ENCODE assay signal across 22 mouse cellular contexts in the genomic region with DNA sequence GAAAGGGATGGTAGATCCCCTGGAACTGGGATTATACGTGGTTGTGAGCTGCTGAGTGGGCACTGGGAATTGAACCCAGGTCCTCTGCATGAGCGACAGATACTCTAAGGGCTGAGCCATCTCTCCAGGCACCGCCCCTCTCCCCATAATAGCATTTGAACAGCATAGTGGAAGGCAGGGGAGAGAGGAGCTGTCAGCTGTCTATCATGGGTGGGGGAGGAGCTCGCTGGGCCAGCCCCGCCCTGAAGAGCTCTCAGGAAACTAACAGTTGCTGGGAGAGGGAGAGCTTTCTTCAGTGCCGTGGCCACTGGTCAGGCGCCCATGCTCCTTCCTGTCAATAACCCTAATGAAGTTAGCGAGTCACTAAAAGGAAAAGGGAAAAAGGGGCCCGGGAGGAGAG. TPM values are rescaled to one million over a fixed set of nuclear protein-coding genes. Genes with fewer than 3 reads are reported as not detected.
A peak's percentile ranks its signal among the peaks of the same experiment; 100 is the strongest.
DNase-seq lines count a peak whose midpoint lies in the region; ATAC-seq and TF ChIP-seq lines count a peak whose summit lies in the region.
"Had no signal": no experiment of that assay in that cellular context is flagged by ENCODE, and none has a peak within 500 bp of the region (broad histone marks: within the 10 kb centered on the region; RNA-seq: fewer than 3 reads in every experiment).

No protein-coding gene starts in this region.

- no peak for ATAC-seq in hindbrain, embryonic 11.5 days (ENCODE audit: low FRiP score)
- ATAC-seq in hindbrain, embryonic 16.5 days: no peak
- ATAC-seq in midbrain, embryonic 13.5 days: 0 out of 2 replicates have a peak, but pooled peaks have one; percentile 20
- ATAC-seq in midbrain, embryonic 15.5 days (replicated peaks): no peak
- ATAC-seq: forebrain, embryonic 15.5 days; hindbrain, postnatal 0 days had no signal

- DNase-seq in hindbrain, embryonic 11.5 days (ENCODE audit: low spot score): peak; percentile 29
- DNase-seq in ES-E14 (ENCODE audit: low read depth, low spot score): peak; percentile 48
- DNase-seq in ovary, postnatal 14 days (ENCODE audit: low spot score): no peak
- DNase-seq: adrenal gland, postnatal 10 days; cerebellum, adult 11 months; cerebellum, adult 8-10 months; cerebellum, postnatal 14 days; embryo, embryonic 11 days; gastrocnemius, postnatal 10 days; heart, adult 18-20 months; heart, postnatal 10 days had no signal

- 47% methylated on average over 9 of the region's 9 CpGs for WGBS in hindbrain, embryonic 11.5 days
- 49% methylated on average over 9 of the region's 9 CpGs for WGBS in hindbrain, embryonic 16.5 days
- 50% methylated on average over 9 of the region's 9 CpGs for whole genome bisulfite sequencing in midbrain, embryonic 13.5 days
- 55% methylated on average over 9 of the region's 9 CpGs for WGBS in midbrain, embryonic 15.5 days

- H3K27me3 ChIP-seq in hindbrain, embryonic 11.5 days (ENCODE audit: control insufficient read depth, insufficient read depth, low read length): no peaks in the 10 kb centered on the region
- no peaks in the 10 kb centered on the region for H3K27me3 ChIP-seq in hindbrain, embryonic 16.5 days (replicated peaks; ENCODE audit: control insufficient read depth, insufficient read depth, low read length)
- H3K27me3 ChIP-seq in midbrain, embryonic 13.5 days: no peaks in the 10 kb centered on the region
- H3K27me3 ChIP-seq in midbrain, embryonic 15.5 days (replicated peaks): no peaks in the 10 kb centered on the region
- H3K27me3 ChIP-seq: embryonic facial prominence, embryonic 15.5 days; forebrain, embryonic 15.5 days had no signal

- in situ Hi-C loops in ES-E14 (cut with MboI; ENCODE audit: low sequenced_read_pairs in 2 of 2, unreplicated experiment in 2 of 2): no loop called here

- H3K9me3 ChIP-seq in hindbrain, embryonic 11.5 days (ENCODE audit: control insufficient read depth, low read length): no peaks in the 10 kb centered on the region
- H3K9me3 ChIP-seq in hindbrain, embryonic 16.5 days (ENCODE audit: control insufficient read depth, low read length): no peaks in the 10 kb centered on the region
- no peaks in the 10 kb centered on the region for H3K9me3 ChIP-seq in midbrain, embryonic 13.5 days
- H3K9me3 ChIP-seq in midbrain, embryonic 15.5 days: no peaks in the 10 kb centered on the region
- no peaks in the 10 kb centered on the region for H3K9me3 ChIP-seq in ES-E14 (ENCODE audit: control insufficient read depth, insufficient read depth, low read depth, low read length)
- H3K9me3 ChIP-seq: embryonic facial prominence, embryonic 15.5 days; forebrain, embryonic 10.5 days; forebrain, embryonic 15.5 days; heart, embryonic 10.5 days had no signal

- no peak overlapping the region for H3K27ac ChIP-seq in hindbrain, embryonic 11.5 days (ENCODE audit: low read depth, low read length)
- no peak overlapping the region for H3K27ac ChIP-seq in hindbrain, embryonic 16.5 days (ENCODE audit: low read depth, low read length)
- no peak overlapping the region for H3K27ac ChIP-seq in midbrain, embryonic 13.5 days
- H3K27ac ChIP-seq in midbrain, embryonic 15.5 days: no peak overlapping the region
- no peak overlapping the region for H3K27ac ChIP-seq in ES-E14 (ENCODE audit: insufficient read depth, low read depth, low read length, poor library complexity, severe bottlenecking)
- H3K27ac ChIP-seq: embryonic facial prominence, embryonic 15.5 days; forebrain, embryonic 10.5 days; forebrain, embryonic 15.5 days; heart, embryonic 10.5 days; hindbrain, postnatal 0 days had no signal

- H3K36me3 ChIP-seq in hindbrain, embryonic 11.5 days (ENCODE audit: control insufficient read depth, insufficient read depth, low read length): no peaks in the 10 kb centered on the region; the same call in 1 of the 2 replicates
- H3K36me3 ChIP-seq in hindbrain, embryonic 16.5 days (ENCODE audit: control insufficient read depth, insufficient read depth, low read length): peaks cover 22% of the 10 kb centered on the region
- H3K36me3 ChIP-seq in midbrain, embryonic 13.5 days: peaks cover 68% of the 10 kb centered on the region
- peaks cover 21% of the 10 kb centered on the region; the same call in 1 of the 2 replicates for H3K36me3 ChIP-seq in midbrain, embryonic 15.5 days (replicated peaks)
- peaks cover 2% of the 10 kb centered on the region; the same call in 1 of the 2 replicates for H3K36me3 ChIP-seq in ES-E14 (ENCODE audit: control insufficient read depth, insufficient read depth, low read length, poor library complexity, severe bottlenecking)

- H3K4me3 ChIP-seq in hindbrain, embryonic 11.5 days (ENCODE audit: low read depth, low read length): no peak overlapping the region
- H3K4me3 ChIP-seq in hindbrain, embryonic 16.5 days (ENCODE audit: low read length): no peak overlapping the region
- H3K4me3 ChIP-seq in midbrain, embryonic 13.5 days (replicated peaks): no peak overlapping the region
- H3K4me3 ChIP-seq in midbrain, embryonic 15.5 days: no peak overlapping the region
- H3K4me3 ChIP-seq in ES-E14 (ENCODE audit: insufficient read depth in 1 of 2, low read depth in 1 of 2, low read length in 2 of 2, poor library complexity in 1 of 2, severe bottlenecking in 1 of 2): no peak overlapping the region
- H3K4me3 ChIP-seq: embryonic facial prominence, embryonic 15.5 days; erythroblast, embryonic 14.5 days; forebrain, embryonic 10.5 days; forebrain, embryonic 15.5 days; heart, embryonic 10.5 days had no signal

- no peak overlapping the region for H3K4me2 ChIP-seq in hindbrain, embryonic 11.5 days (replicated peaks; ENCODE audit: low read depth, low read length)
- H3K4me2 ChIP-seq in hindbrain, embryonic 16.5 days (ENCODE audit: low read length): no peak overlapping the region
- H3K4me2 ChIP-seq in midbrain, embryonic 13.5 days (replicated peaks): no peak overlapping the region
- no peak overlapping the region for H3K4me2 ChIP-seq in midbrain, embryonic 15.5 days
- H3K4me2 ChIP-seq: embryonic facial prominence, embryonic 15.5 days; forebrain, embryonic 15.5 days had no signal

- H3K9ac ChIP-seq in hindbrain, embryonic 11.5 days (ENCODE audit: low read depth, low read length): no peak overlapping the region
- H3K9ac ChIP-seq in hindbrain, embryonic 16.5 days (ENCODE audit: low read depth, low read length): no peak overlapping the region
- no peak overlapping the region for H3K9ac ChIP-seq in midbrain, embryonic 13.5 days (replicated peaks)
- H3K9ac ChIP-seq in midbrain, embryonic 15.5 days: no peak overlapping the region
- no peak overlapping the region for H3K9ac ChIP-seq in ES-E14 (ENCODE audit: insufficient read depth, low read depth, low read length, poor library complexity, severe bottlenecking)
- H3K9ac ChIP-seq: embryonic facial prominence, embryonic 15.5 days; forebrain, embryonic 15.5 days had no signal

- no peaks in the 10 kb centered on the region for H3K4me1 ChIP-seq in hindbrain, embryonic 11.5 days (replicated peaks; ENCODE audit: control insufficient read depth, insufficient read depth, low read length)
- H3K4me1 ChIP-seq in hindbrain, embryonic 16.5 days (ENCODE audit: control insufficient read depth, insufficient read depth, low read depth, low read length): peaks cover under 1% of the 10 kb centered on the region; the same call in 1 of the 2 replicates
- H3K4me1 ChIP-seq in midbrain, embryonic 13.5 days (replicated peaks): peaks cover 7% of the 10 kb centered on the region
- H3K4me1 ChIP-seq in midbrain, embryonic 15.5 days: peaks cover 5% of the 10 kb centered on the region; the same call in 1 of the 2 replicates
- peaks cover 2 to 11% of the 10 kb centered on the region in 2 experiments; a peak in 3 of 4 replicates for H3K4me1 ChIP-seq in ES-E14 (ENCODE audit: control insufficient read depth in 2 of 2, insufficient read depth in 2 of 2, low read length in 2 of 2, poor library complexity in 1 of 2)
- H3K4me1 ChIP-seq: forebrain, embryonic 15.5 days had no signal

TF ChIP-seq in ES-E14, 5 proteins besides CTCF, POLR2A, EP300 and RAD21:
- TF ChIP-seq ZC3H11A (IDR thresholded peaks at IDR 0.05; ENCODE audit: borderline replicate concordance, low read depth, low read length) (no peak), HCFC1 (IDR thresholded peaks at IDR 0.05; ENCODE audit: borderline replicate concordance, insufficient read depth, low read length) (no peak), CHD2 (IDR thresholded peaks at IDR 0.05; ENCODE audit: low read depth, low read length) (no peak), MAFK (IDR thresholded peaks at IDR 0.05; ENCODE audit: insufficient read depth, low read depth, low read length) (no peak), ZNF384 (IDR thresholded peaks at IDR 0.05; ENCODE audit: low read depth, low read length) (no peak)

RNA-seq across cellular contexts. Expression of gene Atp9a, which starts 34.4 kb away (rescaled TPM):
- 12.8 and 14.6 TPM in 2 replicates for polyA plus RNA-seq in hindbrain, embryonic 11.5 days (2014; fragmentation: Nextera tagmentation; extraction: Ambion mirVana)
- polyA plus RNA-seq in hindbrain, embryonic 16.5 days (2015; fragmentation: Nextera tagmentation; extraction: Ambion mirVana): 85.0 and 89.8 TPM in 2 replicates
- 61.1 and 63.6 TPM in 2 replicates for polyA plus RNA-seq in midbrain, embryonic 13.5 days (2015; fragmentation: Nextera tagmentation; extraction: Ambion mirVana)
- polyA plus RNA-seq in midbrain, embryonic 15.5 days (2015; fragmentation: Nextera tagmentation; extraction: Ambion mirVana): 155 and 179 TPM in 2 replicates
- 41.5 and 84.5 TPM in 2 replicates for total RNA-seq in ES-E14 (2012; rRNA removed)
- total RNA-seq: common myeloid progenitor, adult 5-6 weeks had no signal

RNA-seq across cellular contexts. Expression of gene Sall4, which starts 60.0 kb away (rescaled TPM):
- polyA plus RNA-seq in hindbrain, embryonic 11.5 days (2014; fragmentation: Nextera tagmentation; extraction: Ambion mirVana): 7.1 and 7.3 TPM in 2 replicates
- polyA plus RNA-seq in hindbrain, embryonic 16.5 days (2015; fragmentation: Nextera tagmentation; extraction: Ambion mirVana): 0.51 and 0.76 TPM in 2 replicates
- 2.2 and 5.5 TPM in 2 replicates for polyA plus RNA-seq in midbrain, embryonic 13.5 days (2015; fragmentation: Nextera tagmentation; extraction: Ambion mirVana)
- 1.2 and 1.3 TPM in 2 replicates for polyA plus RNA-seq in midbrain, embryonic 15.5 days (2015; fragmentation: Nextera tagmentation; extraction: Ambion mirVana)
- 119 and 143 TPM in 2 replicates for total RNA-seq in ES-E14 (2012; rRNA removed)
- total RNA-seq: common myeloid progenitor, adult 5-6 weeks; hematopoietic stem cell, adult 5-6 weeks had no signal
